Mouse (Mus musculus) cerebellum, adult 8-10 months (tissue): ENCODE results near the gene Zfp981.
"Not testable (repeated sequence)": the region's sequence is repeated elsewhere in the genome, so short reads cannot be mapped to it uniquely, and the experiment has no call there.

Experiments
- DNase-seq: peaks from one replicate; pipeline ENCODE4 v3.0.0; 2022

Gene Zfp981

GRCm38 (mm10) chr4:146486753-146487152 lies 15.1 kb upstream of the Zfp981 start:
- not testable (repeated sequence) for DNase-seq

GRCm38 (mm10) chr4:146489196-146489595 lies 12.6 kb upstream of the Zfp981 start:
- not testable (repeated sequence) for DNase-seq

- DNase-seq: not testable (repeated sequence)
Measured at GRCm38 (mm10) chr4:146491993-146492392, 9.8 kb upstream of the Zfp981 start.

- DNase-seq: no peak
Measured at GRCm38 (mm10) chr4:146492439-146492838, 9.4 kb upstream of the Zfp981 start.

DNA sequence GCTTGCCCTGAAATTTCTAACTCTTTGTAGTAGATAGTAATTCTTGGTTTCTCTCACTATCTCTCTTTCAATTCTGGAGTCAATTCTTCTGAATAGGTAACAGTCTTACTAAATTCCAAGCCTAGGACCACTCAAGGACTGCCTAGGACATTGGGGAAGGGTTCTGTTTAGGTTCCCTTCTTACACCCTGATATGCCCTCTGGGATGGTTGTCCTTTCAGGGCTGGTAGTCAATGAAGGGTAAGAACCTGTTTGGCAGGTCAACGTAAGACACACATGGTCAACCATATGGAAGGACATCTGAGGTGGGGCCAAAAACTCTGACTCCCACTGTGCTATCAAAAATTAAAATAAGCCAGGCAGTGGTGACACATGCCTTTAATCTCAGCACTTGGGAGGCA lies 9.0 kb upstream of the Zfp981 start:
- no peak for DNase-seq

GRCm38 (mm10) chr4:146493319-146493907 lies 8.4 kb upstream of the Zfp981 start:
- not testable (repeated sequence) for DNase-seq

- no peak for DNase-seq
Measured at GRCm38 (mm10) chr4:146494980-146495379, 6.8 kb upstream of the Zfp981 start.

DNA sequence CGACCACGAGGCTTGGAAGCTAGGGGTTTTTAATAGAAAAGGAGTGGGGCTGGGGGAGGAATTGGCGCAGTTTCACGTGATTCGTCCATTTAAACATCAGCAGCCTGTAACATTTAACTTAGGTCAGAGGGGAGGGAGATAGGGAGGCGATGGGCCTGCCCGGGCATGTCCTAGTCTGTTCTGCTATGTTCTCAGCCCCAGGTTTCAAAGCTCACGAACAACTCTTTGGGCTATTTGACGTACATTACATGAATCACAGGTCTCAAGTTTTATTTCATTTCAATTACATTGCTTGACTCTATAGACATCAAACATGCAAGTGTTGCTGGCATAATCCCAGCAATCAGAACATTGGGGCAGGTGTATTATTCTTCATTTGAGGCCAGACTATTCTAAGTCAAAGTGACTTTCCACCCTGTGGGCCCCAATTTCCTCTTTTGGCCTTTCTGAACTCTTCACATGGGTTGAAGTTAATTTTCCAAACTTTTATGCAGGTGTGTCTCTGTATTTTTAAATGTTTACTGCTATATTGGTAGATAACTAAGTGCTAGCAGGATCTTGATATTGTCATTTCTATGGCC lies 4.0 kb upstream of the Zfp981 start:
- not testable (repeated sequence) for DNase-seq

GRCm38 (mm10) chr4:146509029-146509428 lies 7.2 kb downstream of the Zfp981 start:
- not testable (repeated sequence) for DNase-seq

GRCm38 (mm10) chr4:146511871-146512270 lies 10.0 kb downstream of the Zfp981 start:
- not testable (repeated sequence) for DNase-seq

GRCm38 (mm10) chr4:146516474-146516873 lies 14.6 kb downstream of the Zfp981 start:
- DNase-seq: no peak

GRCm38 (mm10) chr4:146517150-146517549 lies 15.3 kb downstream of the Zfp981 start:
- not testable (repeated sequence) for DNase-seq

- no peak for DNase-seq
Measured at GRCm38 (mm10) chr4:146520723-146521122, 18.9 kb downstream of the Zfp981 start.

DNA sequence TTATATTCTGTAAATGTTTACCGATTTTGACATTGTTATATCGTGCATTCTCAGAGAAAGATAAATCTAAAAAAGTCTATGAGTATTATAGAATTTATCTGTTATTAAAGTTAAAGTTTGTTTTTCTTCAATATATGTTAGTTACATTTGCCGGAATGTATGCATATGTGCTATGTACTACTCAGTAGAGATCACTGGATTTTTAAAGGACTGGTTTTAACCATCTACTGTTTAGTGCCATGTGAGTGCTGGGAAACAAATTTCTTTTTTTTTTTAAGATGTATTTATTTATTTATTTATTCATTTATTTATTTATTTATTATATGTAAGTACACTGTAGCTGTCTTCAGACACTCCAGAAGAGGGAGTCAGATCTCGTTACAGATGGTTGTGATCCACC lies 32.7 kb downstream of the Zfp981 start:
- no peak for DNase-seq

DNA sequence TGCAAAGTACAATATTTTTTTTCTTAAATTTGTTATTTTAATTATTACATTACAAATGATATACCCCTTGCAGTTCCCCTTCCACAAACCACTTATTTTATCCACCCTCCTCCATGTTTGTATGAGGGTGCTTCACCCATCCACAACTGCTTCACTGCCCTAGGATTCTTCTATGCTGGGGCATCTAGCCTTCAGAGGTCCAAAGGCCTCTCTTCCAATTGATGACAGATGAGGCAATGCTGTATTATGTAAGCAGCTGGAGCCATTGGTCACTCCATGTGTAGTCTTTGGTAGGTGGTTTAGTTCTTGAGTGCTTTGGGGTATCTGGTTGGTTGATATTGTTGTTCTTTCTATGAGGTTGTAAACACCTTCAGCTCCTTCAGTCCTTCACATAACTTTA lies 34.1 kb downstream of the Zfp981 start:
- no peak for DNase-seq

DNA sequence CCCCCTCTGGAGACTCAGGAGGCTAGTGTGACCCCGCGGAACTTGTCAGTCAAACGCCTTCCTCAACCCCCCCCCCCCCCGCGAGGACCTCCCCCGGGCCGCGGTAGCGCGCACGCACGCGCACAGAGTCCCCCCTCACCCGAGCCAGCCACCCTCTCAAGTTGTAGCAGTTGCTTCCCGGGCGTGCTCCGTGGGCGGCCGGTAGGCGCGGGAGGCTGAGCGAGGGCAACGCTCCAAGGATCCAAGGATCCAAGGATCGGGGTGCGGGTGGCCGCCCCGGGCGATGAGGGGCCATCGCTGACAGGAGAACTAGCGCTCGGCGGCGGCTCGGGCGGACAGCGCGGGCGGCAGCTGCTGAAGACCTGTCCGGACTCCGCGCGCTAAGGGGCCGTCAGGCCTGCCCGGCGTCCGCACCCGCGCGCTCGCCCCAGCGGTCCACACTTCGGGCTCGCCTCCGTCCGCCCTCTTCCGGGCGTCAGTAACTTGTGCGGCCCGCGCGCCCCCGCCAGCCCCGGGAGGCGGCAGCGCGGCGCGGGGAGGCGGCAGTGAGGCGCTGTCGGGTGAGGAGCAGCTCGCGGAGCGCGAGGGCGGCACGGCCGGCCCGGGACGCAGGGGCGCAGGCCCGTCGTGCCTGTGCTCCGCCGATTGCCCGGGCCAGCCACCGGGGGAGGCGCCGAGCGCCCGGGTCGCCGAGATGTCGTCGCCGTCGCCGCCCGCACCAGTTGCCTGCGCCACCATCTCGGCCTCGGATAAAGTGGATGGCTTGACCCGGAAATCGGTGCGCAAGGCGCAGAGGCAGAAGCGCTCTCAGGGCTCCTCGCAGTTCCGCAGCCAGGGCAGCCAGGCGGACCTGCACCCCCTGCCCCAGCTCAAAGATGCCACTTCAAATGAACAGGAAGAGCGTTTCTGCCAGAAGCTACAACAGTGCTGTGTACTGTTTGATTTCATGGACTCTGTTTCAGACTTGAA lies 78.4 kb downstream of the Zfp981 start:
- DNase-seq: not testable (repeated sequence)
